Mouse (Mus musculus) mouse trophoblast stem cell (cell line): ENCODE data around the gene Msx3.

ENCODE experiments used
- in situ Hi-C, 2 experiments: fragments of 300-500 bp; cut with MseI, MboI; formaldehyde crosslinking; loops; 2 replicates in 1 of 2; 3 replicates in 1 of 2; pipeline ENCODE4 v1.15.1; 2025

The Msx3 gene

GRCm38 (mm10) chr7:139998691-139999350 is 50.1 kb downstream of the Msx3 start:
- in situ Hi-C loops = loop anchor here (5.0 to 10.0 kb wide), 3 partner anchors 33 to 94 kb away; no protein-coding TSS in a partner anchor
